Mouse (Mus musculus) thymus, postnatal 10 days (tissue): ENCODE measurements around the gene Car5b.
A peak's percentile ranks its signal among the peaks of the same experiment; 100 is the strongest.

Experiments
- DNase-seq, 2 experiments: peaks; one replicate each; pipeline ENCODE4 v3.0.0; 2021; ENCODE audit warnings: low spot score in 2 of 2

Gene Car5b

DNA sequence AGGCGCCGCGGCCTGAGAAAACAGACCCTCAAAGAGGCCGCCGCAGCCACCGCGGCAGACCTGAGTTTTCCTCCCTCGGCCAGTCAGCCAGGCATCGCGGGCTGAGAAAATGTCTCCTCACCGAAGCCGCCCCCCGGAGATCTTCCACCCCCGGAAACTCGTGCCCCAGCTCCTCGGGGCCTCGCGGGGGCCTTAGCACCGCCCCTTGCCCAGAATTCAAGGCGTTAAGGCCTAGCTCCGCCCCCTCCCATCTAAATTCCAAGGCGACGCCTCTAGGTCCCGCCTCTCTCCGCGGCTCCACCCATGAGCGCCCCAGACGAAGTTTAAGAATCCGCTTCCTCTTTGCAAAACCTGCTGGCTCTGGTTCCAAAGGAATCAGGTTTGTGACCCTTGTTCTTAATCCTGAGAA, 69.3 kb downstream of the Car5b start, which contains the start of gene Zrsr2:
Zrsr2 (minus strand) TSS at position 195 of the 409 bp plus-strand sequence.
- DNase-seq = peak; percentile 79 to 85

DNA sequence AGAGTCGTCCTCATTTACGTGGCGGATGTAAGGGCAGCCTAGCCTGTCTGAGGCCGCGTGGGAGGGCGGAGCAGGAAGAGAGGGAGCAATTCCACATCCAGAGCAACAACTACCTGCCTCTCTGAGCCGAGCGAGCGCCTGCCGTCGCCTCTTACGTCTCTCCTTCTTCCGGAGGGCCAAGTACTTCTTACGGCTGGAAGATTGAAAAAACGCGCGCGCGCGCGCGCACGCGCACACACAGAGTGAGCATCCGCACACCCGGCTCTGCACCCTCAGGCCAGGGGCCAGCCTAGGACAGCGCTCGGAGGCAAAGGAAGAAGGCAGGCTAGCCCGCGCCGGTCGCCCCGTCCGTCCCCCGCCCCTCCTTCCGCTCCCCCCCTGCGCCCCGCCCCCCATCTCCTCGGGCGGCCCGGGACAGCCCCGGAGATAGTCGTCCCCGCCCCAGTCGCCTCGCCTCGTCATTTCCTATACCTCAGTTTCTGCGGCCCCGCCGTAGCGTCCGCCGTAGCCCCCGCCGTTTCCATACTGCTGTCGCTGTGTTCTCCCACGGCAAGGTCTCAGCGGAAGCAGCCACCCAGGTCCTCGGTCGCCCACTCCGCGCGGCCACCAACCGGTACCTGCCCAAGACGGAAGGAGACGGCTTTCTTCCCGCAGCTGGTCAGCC, 69.9 kb downstream of the Car5b start:
- peak; percentile 51 to 63 for DNase-seq

DNA sequence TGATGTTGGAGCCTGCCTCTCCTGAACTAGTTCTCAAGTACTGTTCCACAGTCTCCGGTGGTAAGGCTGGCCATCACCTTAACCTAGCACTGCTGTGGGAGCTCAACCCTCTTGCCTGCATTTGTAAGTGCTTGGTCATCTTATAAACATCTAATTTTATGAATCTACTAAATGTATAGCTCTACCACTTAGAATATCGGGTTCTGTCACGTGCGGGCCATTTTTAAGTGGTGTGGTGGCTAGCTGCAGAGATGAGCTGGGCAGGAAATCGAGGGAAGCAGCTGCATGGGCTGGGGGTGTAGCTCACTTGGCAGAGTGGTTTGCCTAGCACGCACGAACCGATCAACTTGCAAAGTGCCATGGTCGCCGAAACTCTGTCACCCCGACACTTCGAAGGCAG, 70.4 kb downstream of the Car5b start:
- DNase-seq = no peak

DNA sequence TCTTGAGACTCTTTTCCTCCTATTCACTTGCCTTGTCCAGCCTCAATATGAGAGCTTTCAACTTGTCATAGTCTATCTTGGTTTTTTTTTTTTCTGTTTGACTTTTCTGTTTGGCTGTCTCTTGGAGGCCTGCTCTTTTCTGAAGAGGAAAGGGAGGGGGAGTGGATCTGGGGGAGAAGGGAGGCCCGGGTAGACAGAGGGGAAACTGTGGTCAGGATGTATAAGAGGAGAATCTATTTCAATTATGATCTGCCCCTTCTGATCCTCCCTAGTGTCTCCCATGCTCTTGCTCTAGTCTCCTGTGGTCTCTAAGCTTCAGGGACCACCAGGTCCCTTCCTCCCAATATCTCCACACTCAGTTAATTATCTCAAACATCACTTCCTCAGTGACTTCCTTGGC, 76.2 kb downstream of the Car5b start:
- no peak for DNase-seq

DNA sequence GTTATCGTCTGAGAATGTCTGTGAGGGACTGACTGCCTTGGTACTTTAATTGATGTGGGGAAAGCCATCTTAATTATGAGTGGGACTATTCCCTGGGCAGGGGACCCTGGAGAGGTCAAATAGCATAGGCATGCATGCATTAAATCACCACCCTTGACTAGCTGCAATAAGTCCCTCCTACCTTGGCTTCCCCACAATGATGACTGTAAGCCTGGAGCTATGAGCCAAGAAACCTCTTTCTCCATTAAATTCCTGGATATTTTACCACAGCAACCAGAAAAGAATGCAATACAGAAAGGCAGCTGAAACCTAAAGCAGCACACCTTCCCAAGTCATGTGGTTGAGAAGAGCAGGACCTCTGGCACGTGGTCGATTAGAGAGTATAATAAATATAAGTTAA, 83.4 kb downstream of the Car5b start:
- DNase-seq = no peak

DNA sequence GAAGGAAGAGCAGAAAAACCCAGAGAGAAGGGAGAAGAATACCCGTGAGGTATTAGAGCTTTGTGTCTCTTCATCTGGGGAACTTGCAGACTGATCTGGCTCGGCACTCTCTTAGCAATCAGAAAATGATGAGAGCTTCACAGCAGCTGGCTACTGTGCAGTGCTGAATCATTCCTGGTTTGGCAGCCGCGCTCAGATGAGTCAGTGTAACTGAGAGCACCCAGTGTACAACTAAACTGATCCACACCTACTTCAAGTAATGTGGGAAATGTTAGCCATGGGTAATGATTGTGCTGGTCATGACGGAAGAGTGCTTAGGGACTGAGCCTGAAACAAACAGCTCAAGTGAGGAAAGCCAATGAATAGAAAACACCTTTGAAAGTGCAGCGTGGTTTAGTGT, 89.2 kb downstream of the Car5b start:
- no peak for DNase-seq

DNA sequence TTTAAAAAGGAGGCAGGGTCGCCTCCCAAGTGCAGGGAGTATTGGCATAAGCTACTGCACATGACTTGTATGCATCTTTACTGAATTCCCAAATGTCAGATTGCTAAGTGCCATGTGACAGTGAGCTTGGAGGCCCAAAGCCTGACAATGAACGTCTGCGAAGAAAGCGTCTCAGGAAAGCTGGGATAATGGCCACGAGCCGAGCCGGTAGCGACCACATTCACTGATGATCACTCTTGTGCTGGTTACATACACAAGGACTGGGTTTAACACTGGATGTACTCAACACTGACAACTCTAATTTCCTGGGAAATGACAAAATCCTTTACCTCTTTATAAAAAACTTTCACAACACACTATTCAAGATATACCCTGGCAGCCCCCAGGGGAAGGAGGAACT, 93.1 kb downstream of the Car5b start:
- no peak for DNase-seq

DNA sequence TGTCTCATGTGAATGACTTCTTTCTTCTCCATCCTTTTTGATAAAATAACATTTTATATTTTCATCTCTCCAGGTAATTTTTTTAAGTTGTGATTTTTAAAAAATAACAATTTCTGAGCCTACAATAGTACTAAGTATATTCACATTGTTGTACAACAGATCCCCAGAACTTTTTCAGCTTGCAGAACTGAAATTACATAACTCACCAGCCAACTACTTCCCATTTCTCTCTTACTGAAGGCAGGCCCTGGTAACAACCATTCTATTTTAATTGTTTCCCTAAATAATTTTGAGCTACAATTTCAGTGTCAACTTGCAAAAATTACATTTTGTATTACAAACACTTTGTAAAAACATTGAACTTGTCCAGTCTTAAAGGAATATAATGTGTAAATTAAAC, 98.2 kb downstream of the Car5b start:
- no peak for DNase-seq
